Mouse (Mus musculus) spleen, postnatal 10 days (tissue): Measurements from ENCODE around the gene Vmn2r34.
"Not testable (repeated sequence)": the region's sequence is repeated elsewhere in the genome, so short reads cannot be mapped to it uniquely, and the experiment has no call there.

Experiments used
- DNase-seq, 2 experiments: peaks; one replicate each; pipeline ENCODE4 v3.0.0; 2021 to 2022; ENCODE audit warnings: low spot score in 2 of 2

The Vmn2r34 gene

GRCm38 (mm10) chr7:7689413-7689812 lies at the start of gene Vmn2r34:
Gene Vmn2r34 (minus strand): TSS chr7:7689513.
- DNase-seq: not testable (repeated sequence)

DNA sequence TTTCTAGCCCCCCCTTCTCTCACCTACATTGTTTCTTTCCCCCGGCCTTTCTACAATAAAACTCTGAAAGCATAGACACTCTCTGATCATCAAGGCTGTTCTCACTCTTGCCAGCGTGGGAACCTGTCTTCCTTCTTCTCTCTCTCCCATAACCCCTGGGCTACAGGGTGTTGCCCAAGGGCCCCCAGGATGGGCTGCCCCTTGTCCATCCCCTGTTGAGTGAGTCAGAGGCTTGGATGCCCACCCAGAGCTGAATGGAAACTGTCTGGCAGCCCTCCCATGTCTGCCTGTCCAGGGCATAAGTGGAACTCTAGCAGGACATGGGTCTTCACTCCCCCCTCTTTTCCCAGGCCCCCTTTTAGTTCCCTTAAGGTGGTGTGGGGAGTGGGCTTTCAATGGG lies 15.3 kb downstream of the Vmn2r34 start:
- not testable (repeated sequence) for DNase-seq
